Mouse (Mus musculus) bone marrow macrophage, adult 2 months (primary cell): ENCODE measurements at regions not wholly inside any gene's neighbourhood (a gene's known extent, or its start where the extent isn't known, plus 50 kb on each side); places are given as distances from the start of the nearest gene placed in this dataset.

Source experiments
- H3K27ac ChIP-seq: 2 replicates; pipeline ENCODE4 v1.5.1; 2012; ENCODE audit warnings: low read depth, low read length; ENCODE audit not compliant: insufficient read depth
- H3K4me1 ChIP-seq: 2 replicates; pipeline ENCODE4 v1.6.1; 2012; ENCODE audit warnings: low read length; ENCODE audit not compliant: control insufficient read depth, insufficient read depth
- H3K4me3 ChIP-seq: 2 replicates; pipeline ENCODE4 v1.5.1; 2012; ENCODE audit warnings: mild to moderate bottlenecking, low read length, moderate library complexity; ENCODE audit not compliant: insufficient read depth
- CTCF ChIP-seq: IDR thresholded peaks from 2 replicates; pipeline ENCODE4 v1.5.1; 2012; ENCODE audit warnings: low read depth, mild to moderate bottlenecking, low read length, moderate library complexity
- POLR2A ChIP-seq: IDR thresholded peaks from 2 replicates; pipeline ENCODE4 v1.6.1; 2012; ENCODE audit warnings: mild to moderate bottlenecking, low read depth, low read length, borderline replicate concordance

DNA sequence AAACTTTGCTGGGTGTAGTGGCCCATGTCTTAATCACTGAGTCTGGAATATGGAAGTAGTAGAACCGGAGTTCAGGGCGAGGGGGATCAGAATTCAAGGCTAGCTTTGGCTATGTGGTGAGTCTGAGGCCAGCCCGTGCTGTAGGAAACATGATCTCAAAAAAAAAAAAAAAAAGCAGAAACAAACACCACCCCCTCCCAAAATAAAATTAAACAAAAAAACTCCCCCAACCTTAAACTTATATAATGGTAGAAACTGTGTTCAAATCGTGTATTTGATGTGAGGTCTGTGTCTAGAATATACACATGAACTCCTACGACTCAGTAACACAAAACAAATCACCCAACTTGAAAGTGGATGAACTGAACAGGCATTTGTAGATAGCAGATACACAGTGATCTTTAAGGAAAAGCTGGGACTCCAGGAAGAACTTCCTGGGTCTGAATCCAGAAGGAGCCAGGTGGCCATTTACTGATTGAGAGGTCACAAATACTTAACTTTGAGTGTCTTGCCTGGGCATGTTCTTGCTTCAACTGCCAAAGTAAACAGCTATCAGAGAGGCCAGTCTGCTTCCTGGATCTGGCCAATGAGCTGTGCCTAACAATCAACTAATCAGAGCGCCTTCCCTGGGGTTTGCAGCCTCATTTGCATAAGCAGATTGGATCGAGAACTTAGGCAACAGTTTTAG is 63.6 kb upstream of the Nfe2l2 start:
- TF ChIP-seq POLR2A (no peak), CTCF (no peak)
- no peak overlapping the region for H3K4me3 ChIP-seq
- peak overlapping the region; percentile 95 for H3K27ac ChIP-seq
- H3K4me1 ChIP-seq: peaks cover 68% of the 10 kb centered on the region

DNA sequence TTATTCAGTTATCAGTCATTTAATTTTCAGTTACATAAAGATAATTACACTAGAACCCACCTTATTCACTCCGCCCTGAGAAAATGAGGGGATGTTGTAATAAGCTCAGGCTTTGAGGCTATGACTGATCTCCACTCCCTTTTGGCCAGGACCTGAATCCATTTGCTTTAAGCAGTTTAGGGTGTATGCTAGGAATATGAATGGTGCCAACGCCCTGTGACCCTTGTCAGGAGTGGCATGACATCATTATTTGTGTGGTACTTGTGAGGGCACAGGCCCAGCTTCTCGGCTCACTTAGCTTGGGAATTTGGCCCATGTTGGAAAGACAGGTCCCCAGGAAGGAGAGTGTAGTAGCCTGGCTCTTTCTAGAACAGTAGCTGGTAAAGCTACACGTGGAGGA is 61.0 kb upstream of the Nfe2l2 start:
- Histone ChIP-seq H3K27ac (peak overlapping the region; percentile 11), H3K4me1 (peaks cover 67% of the 10 kb centered on the region), H3K4me3 (no peak overlapping the region)
- TF ChIP-seq POLR2A (no peak), CTCF (no peak)

DNA sequence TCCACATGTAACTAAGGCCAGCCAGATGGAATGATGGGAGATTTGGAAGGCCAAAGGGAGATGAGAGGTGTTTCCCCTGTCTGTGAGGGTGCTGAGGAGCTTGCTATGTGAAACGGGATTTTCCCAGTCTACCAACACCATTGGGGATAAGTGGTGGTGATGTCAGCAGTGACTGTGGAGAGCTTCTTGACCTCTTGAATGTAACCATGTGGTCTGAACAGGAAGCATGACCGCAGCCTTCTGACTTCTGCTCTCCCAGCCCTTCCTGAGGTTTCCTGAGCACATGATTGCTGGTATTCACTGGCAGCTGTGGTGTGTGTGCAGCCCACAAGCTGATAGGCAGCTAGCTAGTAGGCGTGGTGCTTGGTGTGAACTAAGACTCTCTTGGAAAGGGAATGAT is 58.8 kb upstream of the Nfe2l2 start:
- H3K4me1 ChIP-seq: peaks cover 70% of the 10 kb centered on the region
- peak overlapping the region; percentile 79 for H3K27ac ChIP-seq
- H3K4me3 ChIP-seq: no peak overlapping the region
- TF ChIP-seq CTCF (no peak), POLR2A (no peak)

DNA sequence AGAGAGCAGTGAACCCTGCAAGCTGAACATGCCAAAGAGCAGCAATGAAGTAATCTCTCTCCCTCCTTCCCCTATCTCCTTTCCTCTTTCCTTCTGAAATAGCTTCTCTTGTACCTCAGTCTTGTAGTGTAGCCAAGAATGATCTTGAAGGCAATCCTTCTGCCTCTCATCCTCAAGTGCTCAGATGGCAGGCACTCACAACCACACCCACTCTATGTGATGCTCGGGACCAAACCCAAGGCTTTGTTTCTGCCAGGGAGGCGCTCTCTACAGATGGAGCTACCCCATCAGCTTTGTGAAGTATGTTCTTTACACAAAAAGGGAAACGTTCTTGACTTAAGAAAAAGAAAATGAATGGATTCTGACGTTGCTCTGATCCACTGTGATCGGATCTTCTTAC is 57.6 kb upstream of the Nfe2l2 start:
- H3K4me3 ChIP-seq: no peak overlapping the region
- peak overlapping the region; percentile 7 for H3K27ac ChIP-seq
- peaks cover 67% of the 10 kb centered on the region for H3K4me1 ChIP-seq
- no peak for TF ChIP-seq CTCF
- no peak for TF ChIP-seq POLR2A

DNA sequence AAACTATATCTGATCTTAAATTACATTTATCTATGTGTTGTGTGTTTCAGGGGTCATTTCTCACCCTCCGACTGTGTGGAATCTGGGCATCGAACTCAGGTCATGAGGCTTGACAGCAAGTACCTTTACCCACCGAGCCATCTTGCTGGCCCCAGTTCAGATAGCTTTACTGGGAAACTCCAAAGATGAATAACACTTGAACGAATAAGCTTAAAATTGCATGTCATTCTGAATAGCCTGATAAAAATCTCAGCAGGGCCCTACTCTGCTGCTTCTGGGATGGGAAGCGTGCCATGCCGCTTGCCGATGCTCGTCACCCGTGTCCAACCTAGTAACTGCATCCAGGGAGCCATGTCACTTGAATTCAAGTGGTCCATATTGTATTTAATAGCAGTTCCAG is 57.2 kb upstream of the Nfe2l2 start:
- Histone ChIP-seq H3K4me1 (peaks cover 68% of the 10 kb centered on the region), H3K27ac (0 out of 2 replicates have a peak overlapping the region, but pooled peaks have one; percentile 7)

DNA sequence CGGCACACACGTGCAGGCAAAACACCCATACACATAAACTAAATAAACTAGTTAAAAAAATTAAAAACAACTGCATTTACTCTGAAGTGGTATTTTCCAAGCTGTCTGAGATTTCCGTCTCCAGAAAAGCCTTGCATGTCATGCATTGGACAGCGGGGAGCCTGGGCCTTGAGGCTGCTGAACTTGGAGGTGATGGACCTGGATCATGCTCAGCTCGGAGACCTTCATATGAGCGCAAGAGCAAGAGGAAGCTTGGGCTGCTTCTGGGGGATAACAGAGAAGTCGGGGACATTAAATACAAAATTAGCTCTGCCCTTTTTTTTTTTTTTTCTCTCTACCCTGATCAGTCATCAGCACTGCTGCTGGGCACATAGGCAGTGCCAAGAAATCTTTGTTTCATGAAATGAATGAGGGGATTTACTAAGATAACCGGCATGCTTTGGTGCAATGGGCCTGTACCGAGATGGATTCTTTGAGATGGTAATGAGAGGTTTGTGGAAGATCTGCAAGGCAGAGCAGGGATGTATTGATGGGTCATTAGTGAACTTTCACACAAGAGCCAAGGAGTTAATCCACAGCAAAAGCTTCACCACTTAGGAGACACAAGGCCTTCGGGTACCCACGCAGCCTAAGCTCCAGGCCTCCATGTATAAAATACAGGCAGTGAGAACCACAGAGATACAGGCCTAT is 54.9 kb upstream of the Nfe2l2 start:
- TF ChIP-seq POLR2A: no peak
- no peak for TF ChIP-seq CTCF
- Histone ChIP-seq H3K4me3 (no peak overlapping the region), H3K4me1 (peaks cover 72% of the 10 kb centered on the region), H3K27ac (no peak overlapping the region)

More for the DNA sequence above, 57.2 kb upstream of the Nfe2l2 start:
- H3K4me3 ChIP-seq: no peak overlapping the region
- TF ChIP-seq CTCF: no peak

DNA sequence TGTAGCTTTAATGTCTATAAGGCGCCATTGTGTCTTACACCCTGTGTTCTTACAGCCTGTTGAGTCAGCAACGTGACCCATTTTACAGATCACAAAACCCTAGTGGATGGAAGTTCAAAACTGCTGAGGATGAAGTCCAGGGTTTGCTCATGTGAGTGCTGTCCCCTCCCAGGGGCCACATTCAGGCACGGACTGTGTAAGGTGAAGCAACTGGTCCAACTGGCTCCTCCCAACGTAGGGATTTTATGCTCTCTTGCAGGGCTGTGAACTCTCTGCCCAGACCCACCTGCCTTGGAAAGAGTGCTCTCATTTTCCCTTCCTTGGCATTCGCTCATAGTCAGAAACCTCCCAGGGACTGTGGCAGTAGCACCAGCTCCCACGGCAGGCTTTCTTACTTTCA is 53.8 kb upstream of the Nfe2l2 start:
- H3K4me1 ChIP-seq: peaks cover 64% of the 10 kb centered on the region
- no peak for TF ChIP-seq POLR2A
- TF ChIP-seq CTCF: no peak
- H3K27ac ChIP-seq: no peak overlapping the region
- no peak overlapping the region for H3K4me3 ChIP-seq

DNA sequence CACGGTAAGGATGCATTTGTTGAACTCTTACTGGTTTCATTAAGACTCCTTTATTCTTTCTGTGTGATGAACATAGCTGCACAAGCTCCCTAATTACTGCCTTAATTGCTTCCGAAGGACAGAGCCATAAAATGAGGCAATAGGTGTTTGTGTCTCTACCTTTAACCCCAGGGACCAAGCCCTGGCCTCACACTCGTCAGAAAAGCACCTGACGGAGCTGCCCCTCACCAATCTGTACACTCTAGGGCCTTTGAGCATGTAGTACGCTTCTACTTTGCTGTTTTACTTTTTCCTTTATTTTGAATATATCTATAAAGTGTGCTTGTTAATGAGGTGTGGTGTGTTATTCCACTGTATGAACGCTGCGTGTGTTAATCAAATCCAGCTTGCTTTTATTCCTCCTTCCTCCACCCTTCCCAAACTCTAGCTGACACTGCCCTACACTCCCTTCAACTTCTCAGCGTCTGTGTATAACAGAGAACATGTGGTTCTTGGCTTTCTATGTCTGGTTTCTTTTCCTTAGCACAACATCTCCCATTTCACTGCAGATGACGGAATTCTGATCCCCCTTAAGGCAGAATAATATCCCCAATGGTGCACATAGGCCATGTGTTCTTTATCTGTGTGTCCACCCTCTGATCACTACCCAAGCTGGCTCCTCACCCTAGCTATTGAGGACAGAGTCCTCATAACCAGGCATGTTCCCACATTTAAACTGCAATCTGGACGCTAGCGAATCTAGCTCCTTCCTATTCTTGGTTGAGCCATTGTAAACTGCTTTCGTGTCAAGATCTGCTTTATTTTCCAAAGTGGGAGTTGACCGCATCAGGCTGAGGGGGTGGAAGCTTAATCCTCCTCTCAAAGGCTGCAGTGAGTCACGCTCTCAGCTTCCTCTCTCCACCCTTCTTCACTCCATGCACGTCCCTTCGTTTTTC is 52.5 kb upstream of the Nfe2l2 start:
- Histone ChIP-seq H3K4me3 (peak overlapping the region; percentile 11; the same call in 1 of the 2 replicates), H3K4me1 (peaks cover 54% of the 10 kb centered on the region), H3K27ac (peak overlapping the region; percentile 82)
- TF ChIP-seq POLR2A: no peak
- TF ChIP-seq CTCF: no peak

DNA sequence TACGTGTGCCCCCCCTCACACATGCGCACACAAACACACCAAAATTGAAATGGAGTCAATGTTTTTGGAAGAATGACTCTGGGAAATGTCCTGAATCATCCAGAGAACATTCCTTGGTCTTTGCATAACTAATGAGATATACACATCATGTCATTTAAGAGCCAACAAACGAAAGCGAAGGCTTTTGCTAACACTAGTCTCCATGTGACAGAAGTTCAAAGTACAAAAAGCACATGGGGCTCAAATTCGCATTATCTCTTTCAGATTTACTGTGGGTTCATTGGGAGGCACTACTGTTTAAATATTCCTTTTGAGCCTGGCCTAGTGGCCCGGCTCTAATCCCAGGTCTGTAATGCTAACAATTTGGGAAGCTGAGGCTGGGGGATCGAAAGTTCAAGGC is 50.2 kb upstream of the Nfe2l2 start:
- H3K27ac ChIP-seq: no peak overlapping the region
- TF ChIP-seq CTCF: no peak
- TF ChIP-seq POLR2A: no peak
- peaks cover 39% of the 10 kb centered on the region for H3K4me1 ChIP-seq
- no peak overlapping the region for H3K4me3 ChIP-seq
